Mouse (Mus musculus) ES-E14 (cell line): ENCODE measurements at regions not wholly inside any gene's neighbourhood (a gene's known extent, or its start where the extent isn't known, plus 50 kb on each side); places are given as distances from the start of the nearest gene placed in this dataset.

Experiments
- DNase-seq: peaks from one replicate; pipeline ENCODE4 v3.0.0-alpha.2; 2013; ENCODE audit warnings: low read depth, low spot score
- H3K27ac ChIP-seq: 2 replicates; pipeline ENCODE4 v1.5.1; 2012; ENCODE audit warnings: low read depth, mild to moderate bottlenecking, low read length, moderate library complexity, mixed read lengths; ENCODE audit not compliant: poor library complexity, insufficient read depth, severe bottlenecking
- H3K36me3 ChIP-seq: 2 replicates; pipeline ENCODE4 v1.6.1; 2012; ENCODE audit warnings: mild to moderate bottlenecking, low read length, moderate library complexity, mixed read lengths; ENCODE audit not compliant: control insufficient read depth, poor library complexity, insufficient read depth, severe bottlenecking
- H3K4me1 ChIP-seq, 2 experiments: fragments of 150-350 bp in 1 of 2; sonication (generic) in 1 of 2; 2 replicates each; pipeline ENCODE4 v1.6.1; 2012; ENCODE audit warnings: low read length in 2 of 2, mild to moderate bottlenecking in 1 of 2, mixed read lengths in 1 of 2; ENCODE audit not compliant: control insufficient read depth in 2 of 2, insufficient read depth in 2 of 2, poor library complexity in 1 of 2
- H3K4me3 ChIP-seq, 2 experiments: fragments of 150-350 bp in 1 of 2; sonication (generic) in 1 of 2; 2 replicates each; pipeline ENCODE4 v1.5.1; 2012; ENCODE audit warnings: low read length in 2 of 2, low read depth in 1 of 2, mild to moderate bottlenecking in 1 of 2, mixed read lengths in 1 of 2; ENCODE audit not compliant: insufficient read depth in 1 of 2, poor library complexity in 1 of 2, severe bottlenecking in 1 of 2
- H3K9ac ChIP-seq: 2 replicates; pipeline ENCODE4 v1.6.1; 2012; ENCODE audit warnings: low read depth, mild to moderate bottlenecking, low read length, mixed read lengths; ENCODE audit not compliant: poor library complexity, insufficient read depth, severe bottlenecking
- H3K9me3 ChIP-seq: fragments of 150-350 bp; sonication (generic); 2 replicates; pipeline ENCODE4 v1.6.1; 2012; ENCODE audit warnings: low read depth, mild to moderate bottlenecking, low read length; ENCODE audit not compliant: control insufficient read depth, insufficient read depth
- CHD2 ChIP-seq: IDR thresholded peaks from 2 replicates; pipeline ENCODE4 v1.6.1; 2014; ENCODE audit warnings: mild to moderate bottlenecking, low read depth, low read length, inconsistent platforms
- HCFC1 ChIP-seq: IDR thresholded peaks from 2 replicates; pipeline ENCODE4 v1.6.1; 2012; ENCODE audit warnings: low read length, inconsistent platforms, borderline replicate concordance; ENCODE audit not compliant: insufficient read depth
- MAFK ChIP-seq: IDR thresholded peaks from 2 replicates; pipeline ENCODE4 v1.6.1; 2014; ENCODE audit warnings: mild to moderate bottlenecking, low read depth, low read length, inconsistent platforms; ENCODE audit not compliant: insufficient read depth
- ZC3H11A ChIP-seq: IDR thresholded peaks from 2 replicates; pipeline ENCODE4 v1.6.1; 2012; ENCODE audit warnings: low read depth, mild to moderate bottlenecking, inconsistent platforms, low read length, borderline replicate concordance
- ZNF384 ChIP-seq: IDR thresholded peaks from 2 replicates; pipeline ENCODE4 v1.6.1; 2012; ENCODE audit warnings: low read depth, low read length, inconsistent platforms
- in situ Hi-C, 2 experiments: fragments of 600-800 bp; cut with MboI; formaldehyde crosslinking; loops; one replicate each; pipeline ENCODE4 v1.15.1; 2025; ENCODE audit warnings: low sequenced_read_pairs in 2 of 2, inconsistent platforms in 1 of 2; ENCODE audit not compliant: unreplicated experiment in 2 of 2

GRCm38 (mm10) chr9:52273994-52274393, 105.6 kb upstream of the Zc3h12c start:
- no peak for DNase-seq
- in situ Hi-C loops, result no loop called here
- no peaks in the 10 kb centered on the region for H3K9me3 ChIP-seq
- H3K4me3 ChIP-seq, result no peak overlapping the region
- H3K9ac ChIP-seq, result no peak overlapping the region
- TF ChIP-seq ZC3H11A (no peak), MAFK (no peak)
- H3K36me3 ChIP-seq, result no peaks in the 10 kb centered on the region
- H3K4me1 ChIP-seq, result no peaks in the 10 kb centered on the region; a peak in 1 of 4 replicates
- no peak overlapping the region for H3K27ac ChIP-seq

- no peak for DNase-seq
- TF ChIP-seq HCFC1, result no peak
- TF ChIP-seq MAFK, result no peak
- TF ChIP-seq CHD2, result no peak
- no peak for TF ChIP-seq ZC3H11A
- no peak for TF ChIP-seq ZNF384
- in situ Hi-C loops, result no loop called here
Measured at GRCm38 (mm10) chr9:52272668-52273067, 104.3 kb upstream of the Zc3h12c start.

GRCm38 (mm10) chr9:52271345-52272116, 103.2 kb upstream of the Zc3h12c start:
- TF ChIP-seq HCFC1, result no peak
- TF ChIP-seq CHD2, result no peak
- no peak for TF ChIP-seq ZNF384
- TF ChIP-seq ZC3H11A, result no peak
- TF ChIP-seq MAFK, result no peak

More at GRCm38 (mm10) chr9:52272668-52273067, 104.3 kb upstream of the Zc3h12c start:
- Histone ChIP-seq H3K4me3 (no peak overlapping the region), H3K9ac (no peak overlapping the region), H3K4me1 (no peaks in the 10 kb centered on the region; a peak in 1 of 4 replicates), H3K36me3 (no peaks in the 10 kb centered on the region), H3K27ac (no peak overlapping the region), H3K9me3 (no peaks in the 10 kb centered on the region)

GRCm38 (mm10) chr9:52261538-52261937, 93.2 kb upstream of the Zc3h12c start:
- in situ Hi-C loops, result no loop called here
- Histone ChIP-seq H3K4me1 (no peaks in the 10 kb centered on the region), H3K4me3 (no peak overlapping the region), H3K9me3 (no peaks in the 10 kb centered on the region), H3K9ac (no peak overlapping the region), H3K36me3 (no peaks in the 10 kb centered on the region), H3K27ac (no peak overlapping the region)
- no peak for DNase-seq
- no peak for TF ChIP-seq MAFK
- no peak for TF ChIP-seq ZNF384
- no peak for TF ChIP-seq HCFC1
- no peak for TF ChIP-seq CHD2
- TF ChIP-seq ZC3H11A, result no peak

More at GRCm38 (mm10) chr9:52271345-52272116, 103.2 kb upstream of the Zc3h12c start:
- no peaks in the 10 kb centered on the region for H3K4me1 ChIP-seq
- no peaks in the 10 kb centered on the region for H3K36me3 ChIP-seq
- DNase-seq, result no peak
- H3K4me3 ChIP-seq, result no peak overlapping the region
- H3K9me3 ChIP-seq, result no peaks in the 10 kb centered on the region
- H3K27ac ChIP-seq, result no peak overlapping the region
- in situ Hi-C loops, result no loop called here
- no peak overlapping the region for H3K9ac ChIP-seq

- in situ Hi-C loops, result no loop called here
- H3K9me3 ChIP-seq, result no peaks in the 10 kb centered on the region
- no peak overlapping the region for H3K27ac ChIP-seq
- TF ChIP-seq HCFC1 (no peak), MAFK (peak; percentile 47; the same call in 1 of the 2 replicates)
- DNase-seq, result no peak
- no peaks in the 10 kb centered on the region for H3K4me1 ChIP-seq
- H3K9ac ChIP-seq, result no peak overlapping the region
- no peak overlapping the region for H3K4me3 ChIP-seq
- no peaks in the 10 kb centered on the region for H3K36me3 ChIP-seq
Measured at GRCm38 (mm10) chr9:52259459-52259858, 91.1 kb upstream of the Zc3h12c start.
